Mouse (Mus musculus): ENCODE results near the gene M6pr. TPM values are rescaled to one million over a fixed set of nuclear protein-coding genes. Genes with fewer than 3 reads are reported as not detected.

Gene M6pr
- 37.0 and 45.4 TPM in 2 replicates for polyA plus RNA-seq (2012; rRNA removed)

DNA sequence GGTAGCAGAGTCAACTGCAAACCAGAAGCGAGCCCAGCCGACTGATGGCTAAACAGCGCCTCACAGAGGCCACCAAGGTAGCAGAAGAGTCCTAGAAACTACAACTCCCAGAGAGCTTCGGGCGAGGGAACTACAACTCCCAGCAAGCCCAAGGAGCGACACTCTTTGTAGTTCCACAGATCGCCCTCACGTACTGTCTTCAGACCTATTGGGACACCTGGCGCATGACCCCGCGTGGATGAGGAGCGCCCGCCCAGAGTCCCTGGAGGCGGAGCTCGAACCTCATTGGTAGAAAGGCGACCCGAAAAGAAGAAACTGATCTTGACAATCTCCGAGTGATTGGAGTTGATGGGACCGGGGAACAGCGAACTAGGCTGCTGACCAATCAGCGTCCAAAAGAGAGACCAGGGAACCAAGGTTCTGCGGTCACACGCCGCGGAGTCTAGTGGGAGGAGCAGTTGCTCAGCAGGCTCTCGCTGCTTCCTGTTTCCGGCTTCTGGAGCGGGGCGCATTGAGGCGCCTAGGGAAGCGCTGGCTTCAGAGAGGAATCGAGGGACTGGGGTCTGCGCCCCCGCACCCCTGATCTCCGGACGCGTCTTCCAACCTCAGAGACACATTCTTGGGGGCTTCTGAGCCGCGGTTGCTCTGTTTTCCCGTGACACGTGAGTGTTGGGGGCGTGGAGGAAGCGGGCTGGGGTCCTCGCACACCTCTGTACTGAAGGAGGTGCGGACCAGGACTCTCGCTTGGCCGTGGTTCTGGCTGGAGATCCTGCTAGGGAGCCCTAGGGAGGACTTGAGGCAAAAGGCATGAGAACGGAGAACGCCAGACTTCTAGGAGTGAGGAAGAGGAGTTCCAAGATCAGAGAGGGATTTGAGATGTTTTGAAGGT, at the start of gene M6pr:
Gene M6pr, plus strand, starts transcription at position 216 of the 889 bp plus-strand sequence.

DNA sequence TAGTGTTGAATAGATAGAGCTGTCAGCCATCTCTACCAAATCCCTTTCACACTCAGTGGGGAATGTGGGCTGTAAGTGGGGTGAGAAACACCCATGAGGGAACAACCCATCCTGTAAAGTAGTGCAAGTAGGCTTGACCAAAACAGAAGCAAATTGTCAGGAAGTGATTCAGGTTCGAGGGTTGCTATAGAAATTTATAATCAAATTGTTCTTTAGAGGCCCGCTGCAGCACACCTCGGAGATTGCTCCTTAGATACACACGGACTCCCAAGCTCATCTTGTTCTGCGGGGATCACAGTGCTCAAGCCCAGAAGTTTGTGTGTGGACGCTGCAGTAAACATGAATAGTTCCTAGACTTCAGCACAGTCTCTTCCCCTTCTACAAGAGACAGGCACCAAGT, 25.7 kb upstream of the M6pr start, which contains the start of gene Klrg1:
Gene Klrg1, minus strand, starts transcription at position 101 of the 400 bp plus-strand sequence.

DNA sequence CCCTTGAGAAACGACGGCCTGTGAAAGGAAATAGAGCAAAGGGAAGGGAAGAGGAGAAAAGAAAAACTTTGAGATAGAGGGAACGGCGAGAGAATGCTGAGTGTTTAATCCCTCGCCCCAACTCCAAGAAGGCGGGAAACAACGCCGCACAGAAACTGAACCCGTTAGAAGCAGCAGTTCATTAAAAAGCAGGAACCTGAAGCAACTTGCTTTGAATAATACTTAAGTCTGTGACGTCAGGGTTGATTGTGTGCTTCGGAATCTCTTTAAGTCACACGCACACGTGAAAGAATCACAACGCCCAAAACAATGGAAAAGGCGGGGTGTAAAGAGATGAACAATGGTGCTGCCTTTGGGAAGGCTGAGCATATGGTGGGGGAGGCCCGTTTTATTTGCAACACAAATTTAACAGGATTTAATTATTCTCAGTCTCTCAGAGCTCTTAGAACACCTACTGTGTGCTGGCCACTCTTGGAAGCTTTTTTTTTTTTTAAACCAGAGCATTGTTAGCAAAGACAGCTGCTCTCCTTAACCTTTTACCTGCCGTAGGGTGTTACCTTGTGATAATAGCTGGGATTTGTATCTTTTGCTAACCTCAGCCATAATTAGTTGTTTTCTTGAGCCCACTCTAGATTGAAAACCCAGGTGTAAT, 32.0 kb downstream of the M6pr start, which contains the start of gene Phc1:
Gene Phc1, minus strand, starts transcription at position 213 of the 652 bp plus-strand sequence.

Other genes starting within 250 kb of the M6pr start
- gene Klrg1, start 25.8 kb upstream of the M6pr start, polyA plus RNA-seq (2012; rRNA removed) = 0.30 TPM in 1 of 2 replicates, not detected in the other
- gene Phc1, start 31.8 kb downstream of the M6pr start, polyA plus RNA-seq (2012; rRNA removed) = 28.3 and 29.9 TPM in 2 replicates
- gene Rimklb, start 190.0 kb downstream of the M6pr start, polyA plus RNA-seq (2012; rRNA removed) = 0.06 TPM in 1 of 2 replicates, not detected in the other
- gene Mfap5, start 197.1 kb downstream of the M6pr start, polyA plus RNA-seq (2012; rRNA removed) = 76.6 and 77.6 TPM in 2 replicates
- 0.16 TPM in 1 of 2 replicates, not detected in the other for gene Aicda, start 245.1 kb downstream of the M6pr start, polyA plus RNA-seq (2012; rRNA removed)

All from colon, adult 2 months (tissue).